Mouse (Mus musculus) E14TG2a.4 (cell line): Measurements from ENCODE around the gene H2-Eb1.

Experiments used
- H3K27me3 ChIP-seq: 2 replicates; pipeline ENCODE4 v1.6.1; 2014; ENCODE audit warnings: low read length, control low read depth; ENCODE audit not compliant: insufficient read depth
- H3K36me3 ChIP-seq: 2 replicates; pipeline ENCODE4 v1.6.1; 2014; ENCODE audit warnings: low read length, control low read depth; ENCODE audit not compliant: insufficient read depth
- H3K4me1 ChIP-seq: replicated peaks from 2 replicates; pipeline ENCODE4 v1.6.1; 2014; ENCODE audit warnings: low read depth, low read length, control low read depth
- H3K4me3 ChIP-seq: replicated peaks from 2 replicates; pipeline ENCODE4 v1.5.1; 2014; ENCODE audit warnings: mild to moderate bottlenecking, low read length
- H3K9me3 ChIP-seq: 2 replicates; pipeline ENCODE4 v1.6.1; 2014; ENCODE audit warnings: low read length, control low read depth
- CTCF ChIP-seq: conservative IDR thresholded peaks from 2 replicates; pipeline ENCODE4 v1.5.1; 2014; ENCODE audit warnings: low read length
- NANOG ChIP-seq: IDR thresholded peaks from 2 replicates; pipeline ENCODE4 v1.6.1; 2014; ENCODE audit warnings: borderline replicate concordance, low read length, mixed read lengths
- POU5F1 ChIP-seq: IDR thresholded peaks from 2 replicates; pipeline ENCODE4 v1.6.1; 2014; ENCODE audit warnings: low read length, borderline replicate concordance

H2-Eb1 gene

GRCm38 (mm10) chr17:34305380-34306030, at the start of gene H2-Eb1:
Gene H2-Eb1 (plus strand): TSS chr17:34305867.
- peaks cover 3% of the 10 kb centered on the region; the same call in 1 of the 2 replicates for H3K4me1 ChIP-seq
- peaks cover 14% of the 10 kb centered on the region for H3K9me3 ChIP-seq
- no peak within 1 kb of the TSS for H3K4me3 ChIP-seq
- TF ChIP-seq CTCF (no peak), NANOG (no peak), POU5F1 (no peak)
- 0 out of 2 replicates have a peak, but pooled peaks cover 3% of the 10 kb centered on the region for H3K27me3 ChIP-seq
- H3K36me3 ChIP-seq: no peaks in the 10 kb centered on the region

DNA sequence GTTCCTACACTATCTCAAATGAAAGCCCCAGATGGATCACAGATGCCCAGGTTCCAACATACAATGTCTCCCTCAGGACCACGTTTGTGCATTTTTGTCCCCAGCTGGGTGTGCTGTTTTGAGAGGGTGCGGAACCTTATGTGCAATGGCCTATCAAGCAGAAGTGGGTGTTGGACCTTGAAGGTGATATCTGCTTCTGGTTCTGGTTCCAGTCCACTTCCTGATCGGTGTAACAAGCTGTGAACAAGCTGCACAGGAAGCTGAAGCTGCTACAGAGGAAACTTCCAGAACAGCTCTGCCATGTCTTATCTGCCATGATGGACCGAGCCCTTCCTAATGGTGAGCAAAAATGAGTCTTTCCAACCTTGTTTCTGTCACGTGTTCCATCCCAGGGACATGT, 49.2 kb upstream of the H2-Eb1 start:
- Histone ChIP-seq H3K4me1 (no peaks in the 10 kb centered on the region), H3K4me3 (no peak overlapping the region), H3K9me3 (no peaks in the 10 kb centered on the region), H3K27me3 (peaks cover 28% of the 10 kb centered on the region), H3K36me3 (no peaks in the 10 kb centered on the region)
- TF ChIP-seq POU5F1 (no peak), CTCF (no peak), NANOG (no peak)

- H3K4me3 ChIP-seq: no peak within 1 kb of the TSS
- no peak for TF ChIP-seq NANOG
- no peak for TF ChIP-seq CTCF
- TF ChIP-seq POU5F1: no peak
- no peaks in the 10 kb centered on the region for H3K36me3 ChIP-seq
- H3K9me3 ChIP-seq: no peaks in the 10 kb centered on the region
- no peaks in the 10 kb centered on the region for H3K4me1 ChIP-seq
- peaks cover 41% of the 10 kb centered on the region for H3K27me3 ChIP-seq
These were observed 47.9 kb upstream of the H2-Eb1 start, which contains the start of gene H2-Ab1 for GRCm38 (mm10) chr17:34257594-34258375. Gene H2-Ab1 (plus strand): TSS chr17:34257689.

GRCm38 (mm10) chr17:34260551-34260950, 45.1 kb upstream of the H2-Eb1 start:
- no peaks in the 10 kb centered on the region for H3K36me3 ChIP-seq
- peaks cover 19% of the 10 kb centered on the region for H3K4me1 ChIP-seq
- TF ChIP-seq CTCF (no peak), NANOG (no peak), POU5F1 (no peak)
- H3K4me3 ChIP-seq: no peak overlapping the region
- no peaks in the 10 kb centered on the region for H3K9me3 ChIP-seq
- H3K27me3 ChIP-seq: peaks cover 69% of the 10 kb centered on the region

DNA sequence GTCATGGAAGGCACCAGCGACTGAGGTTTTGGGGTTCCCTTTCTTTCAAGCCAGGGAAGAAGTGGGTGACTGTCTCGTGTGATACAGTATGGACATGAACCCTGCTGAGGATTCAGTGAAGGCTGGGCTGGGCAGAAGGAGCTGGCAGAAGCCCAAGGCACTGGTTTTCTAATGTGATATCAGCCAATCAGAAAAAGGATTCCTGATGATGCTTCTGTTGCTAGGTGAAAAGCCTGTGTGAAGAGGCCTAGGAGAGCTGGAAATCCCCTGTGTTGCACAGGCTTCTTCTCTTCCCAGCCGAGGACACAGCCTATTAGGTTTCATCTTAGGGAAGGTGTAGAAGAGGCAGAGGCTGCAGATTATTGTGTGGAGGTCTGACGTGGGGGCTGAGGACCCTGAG, 44.2 kb upstream of the H2-Eb1 start:
- H3K9me3 ChIP-seq: no peaks in the 10 kb centered on the region
- no peaks in the 10 kb centered on the region for H3K36me3 ChIP-seq
- H3K4me3 ChIP-seq: no peak overlapping the region
- TF ChIP-seq POU5F1: no peak
- no peak for TF ChIP-seq NANOG
- TF ChIP-seq CTCF: no peak
- H3K27me3 ChIP-seq: peaks cover 75% of the 10 kb centered on the region
- H3K4me1 ChIP-seq: peaks cover 20% of the 10 kb centered on the region

DNA sequence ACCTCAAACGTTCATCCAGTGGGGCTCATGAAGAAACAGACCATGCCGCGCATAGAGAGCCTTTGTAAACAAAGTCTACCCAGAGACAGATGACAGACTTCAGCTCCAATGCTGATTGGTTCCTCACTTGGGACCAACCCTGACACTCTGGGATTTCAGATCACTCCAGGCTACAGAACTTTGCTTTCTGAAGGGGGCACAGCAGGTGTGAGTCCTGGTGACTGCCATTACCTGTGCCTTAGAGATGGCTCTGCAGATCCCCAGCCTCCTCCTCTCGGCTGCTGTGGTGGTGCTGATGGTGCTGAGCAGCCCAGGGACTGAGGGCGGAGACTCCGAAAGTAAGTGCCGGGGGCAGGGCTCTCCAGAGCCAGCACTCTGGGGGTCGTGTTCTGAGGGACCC, 42.6 kb upstream of the H2-Eb1 start:
- TF ChIP-seq CTCF (no peak), NANOG (no peak), POU5F1 (no peak)
- no peaks in the 10 kb centered on the region for H3K36me3 ChIP-seq
- no peaks in the 10 kb centered on the region for H3K9me3 ChIP-seq

GRCm38 (mm10) chr17:34263811-34264371, 41.8 kb upstream of the H2-Eb1 start:
- Histone ChIP-seq H3K36me3 (no peaks in the 10 kb centered on the region), H3K4me3 (peak overlapping the region; percentile 75), H3K9me3 (no peaks in the 10 kb centered on the region), H3K4me1 (peaks cover 20% of the 10 kb centered on the region), H3K27me3 (peaks cover 89% of the 10 kb centered on the region)
- no peak for TF ChIP-seq POU5F1
- no peak for TF ChIP-seq NANOG
- TF ChIP-seq CTCF: 0 out of 2 replicates have a peak, but pooled peaks have one; percentile 9

More for the DNA sequence above, 42.6 kb upstream of the H2-Eb1 start:
- H3K4me3 ChIP-seq: peak overlapping the region; percentile 73
- H3K4me1 ChIP-seq: peaks cover 20% of the 10 kb centered on the region
- peaks cover 89% of the 10 kb centered on the region for H3K27me3 ChIP-seq
